Mouse (Mus musculus) heart, postnatal 0 days (tissue): Measurements from ENCODE around the gene Ddx58. TPM values are rescaled to one million over a fixed set of nuclear protein-coding genes. Genes with fewer than 3 reads are reported as not detected.
A peak's percentile ranks its signal among the peaks of the same experiment; 100 is the strongest.

Experiments used
- ATAC-seq: fragments of 200-750 bp; cut with Nextera tagmentation; 2 replicates; pipeline ENCODE4 v1.8.0; 2017; ENCODE audit warnings: low read depth, moderate number of reproducible peaks, moderate library complexity; ENCODE audit not compliant: insufficient read depth
- DNase-seq: peaks from one replicate; pipeline ENCODE4 v3.0.0-alpha.2; 2016; ENCODE audit warnings: low spot score
- H3K27ac ChIP-seq: fragments of 300-500 bp; sonication (generic); 2 replicates; pipeline ENCODE4 v1.5.1; 2014; ENCODE audit warnings: low read depth, mild to moderate bottlenecking
- H3K27me3 ChIP-seq: fragments of 300-500 bp; sonication (generic); 2 replicates; pipeline ENCODE4 v1.6.1; 2014; ENCODE audit warnings: low read length, mixed read lengths; ENCODE audit not compliant: control insufficient read depth, insufficient read depth
- H3K36me3 ChIP-seq: fragments of 300-500 bp; sonication (generic); replicated peaks from 2 replicates; pipeline ENCODE4 v1.6.1; 2014; ENCODE audit warnings: low read length, mixed read lengths; ENCODE audit not compliant: control insufficient read depth, insufficient read depth
- H3K4me1 ChIP-seq: fragments of 300-500 bp; sonication (generic); 2 replicates; pipeline ENCODE4 v1.6.1; 2014; ENCODE audit warnings: antibody characterized with exemption; ENCODE audit not compliant: control insufficient read depth, insufficient read depth
- H3K4me2 ChIP-seq: fragments of 300-500 bp; sonication (generic); 2 replicates; pipeline ENCODE4 v1.6.1; 2014; ENCODE audit warnings: low read depth, mild to moderate bottlenecking, low read length, moderate library complexity
- H3K4me3 ChIP-seq: fragments of 300-500 bp; sonication (generic); 2 replicates; pipeline ENCODE4 v1.5.1; 2014; ENCODE audit warnings: low read depth, low read length
- H3K9ac ChIP-seq: fragments of 300-500 bp; sonication (generic); replicated peaks from 2 replicates; pipeline ENCODE4 v1.6.1; 2014; ENCODE audit warnings: low read depth, low read length, mixed read lengths
- H3K9me3 ChIP-seq: fragments of 300-500 bp; sonication (generic); replicated peaks from 2 replicates; pipeline ENCODE4 v1.6.1; 2016; ENCODE audit warnings: low read length; ENCODE audit not compliant: control insufficient read depth
- CTCF ChIP-seq: IDR thresholded peaks from 2 replicates; pipeline ENCODE4 v1.5.1; 2016; ENCODE audit warnings: antibody characterized with exemption, control low read depth, low read depth
- EP300 ChIP-seq: IDR thresholded peaks from 2 replicates; pipeline ENCODE4 v1.6.1; 2016; ENCODE audit warnings: antibody characterized with exemption, low read depth
- WGBS: fragments of 180-500 bp; shearing (Covaris S2); extraction: QIAGEN DNeasy Blood & Tissue Kit; methylation state at CpG from one replicate; pipeline ENCODE4 v1.1.7; 2014; 5-methylcytosine and 5-hydroxymethylcytosine counted together
- polyA plus RNA-seq: library from polyadenylated mRNA; unstranded; fragments of >200 nt; fragmentation: Nextera tagmentation; extraction: Ambion mirVana; gene quantifications from 2 replicates; pipeline ENCODE4 v1.2.1, GENCODE M21; 2015
- total RNA-seq: library from RNA; depleted of rRNA; stranded (reverse); fragments of >200 nt; gene quantifications from 2 replicates; pipeline ENCODE4 v1.2.3, GENCODE M21; 2014; ENCODE audit warnings: low replicate concordance

Gene Ddx58
- total and polyA plus RNA-seq, 2 experiments from 2014 or later: 6.7 to 17.5 TPM

DNA sequence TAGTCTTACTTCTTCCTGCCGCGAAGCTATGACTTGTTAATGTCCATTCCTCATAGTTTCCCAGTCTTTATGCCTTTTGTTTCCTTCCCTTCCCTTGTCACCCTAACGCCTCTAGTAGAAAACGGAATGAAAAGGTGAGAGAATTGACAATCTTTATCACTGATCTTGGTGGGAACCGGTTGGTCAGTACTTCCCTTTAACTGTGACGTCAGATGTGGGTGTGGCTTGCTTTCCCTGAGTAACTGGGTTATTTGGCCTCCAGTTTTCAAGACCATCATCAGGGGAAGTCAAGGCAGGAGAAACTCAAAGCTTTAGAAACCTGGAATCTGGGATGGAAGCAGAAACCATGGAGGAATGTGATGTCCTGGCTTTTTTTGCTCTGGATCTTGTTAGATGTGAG lies 2.3 kb upstream of the Ddx58 start:
- Histone ChIP-seq H3K27me3 (no peaks in the 10 kb centered on the region), H3K4me1 (peaks cover 4% of the 10 kb centered on the region), H3K4me2 (no peak overlapping the region), H3K9me3 (no peaks in the 10 kb centered on the region), H3K27ac (no peak overlapping the region), H3K4me3 (no peak overlapping the region), H3K36me3 (no peaks in the 10 kb centered on the region; the same call in 1 of the 2 replicates), H3K9ac (no peak overlapping the region)
- TF ChIP-seq EP300 (no peak), CTCF (no peak)
- no peak for ATAC-seq
- whole genome bisulfite sequencing: 49% methylated on average over 6 of the region's 6 CpGs
- no peak for DNase-seq

GRCm38 (mm10) chr4:40240272-40240744 lies 680 bp upstream of the Ddx58 start:
- ATAC-seq (no peak), DNase-seq (no peak)
- H3K27me3 ChIP-seq: no peaks in the 10 kb centered on the region
- TF ChIP-seq CTCF (no peak), EP300 (no peak)
- peak overlapping the region; percentile 86 for H3K4me3 ChIP-seq
- WGBS: 63% methylated on average over 5 of the region's 5 CpGs
- H3K9ac ChIP-seq: peak overlapping the region; percentile 74; the same call in 1 of the 2 replicates
- H3K36me3 ChIP-seq: no peaks in the 10 kb centered on the region; the same call in 1 of the 2 replicates
- peak overlapping the region; percentile 94 for H3K4me2 ChIP-seq
- H3K4me1 ChIP-seq: peaks cover 4% of the 10 kb centered on the region
- H3K27ac ChIP-seq: peak overlapping the region; percentile 88
- no peaks in the 10 kb centered on the region for H3K9me3 ChIP-seq

- no peaks in the 10 kb centered on the region for H3K27me3 ChIP-seq
- peaks cover 3% of the 10 kb centered on the region; the same call in 1 of the 2 replicates for H3K36me3 ChIP-seq
- peak overlapping the region; percentile 88 for H3K27ac ChIP-seq
- H3K9me3 ChIP-seq: no peaks in the 10 kb centered on the region
- 1% methylated on average over 17 of the region's 17 CpGs for WGBS
- peak overlapping the region; percentile 86 for H3K4me3 ChIP-seq
- peak overlapping the region; percentile 74 for H3K9ac ChIP-seq
- peaks cover 4% of the 10 kb centered on the region for H3K4me1 ChIP-seq
- TF ChIP-seq EP300 (no peak), CTCF (no peak)
- peak overlapping the region; percentile 94 for H3K4me2 ChIP-seq
- DNase-seq (peak; percentile 62), ATAC-seq (peak; percentile 82)
These were observed 882 bp downstream of the Ddx58 start for GRCm38 (mm10) chr4:40238483-40239408.

DNA sequence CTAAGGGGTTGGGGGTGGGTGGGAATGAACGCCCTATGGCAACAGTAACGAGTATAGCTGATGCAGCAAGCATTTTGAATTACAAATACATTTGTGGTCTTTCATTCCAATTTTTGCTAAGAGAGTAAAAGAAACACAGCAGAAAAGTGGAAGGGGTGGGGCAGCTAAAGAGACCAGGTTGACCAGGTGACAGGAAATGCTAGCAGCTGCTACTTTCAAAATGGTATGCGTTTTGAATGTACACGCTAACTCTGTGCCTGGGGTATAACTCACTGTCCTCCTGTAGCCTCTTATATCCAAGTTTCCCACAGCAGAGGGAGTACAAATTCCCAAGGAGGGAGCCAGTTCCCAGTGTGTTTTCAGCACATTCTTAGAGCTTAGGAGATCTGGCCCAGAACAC lies 2.8 kb downstream of the Ddx58 start:
- Histone ChIP-seq H3K9ac (no peak overlapping the region), H3K4me2 (no peak overlapping the region), H3K36me3 (peaks cover 9% of the 10 kb centered on the region; the same call in 1 of the 2 replicates), H3K27ac (no peak overlapping the region), H3K4me1 (peaks cover 4% of the 10 kb centered on the region), H3K27me3 (no peaks in the 10 kb centered on the region), H3K9me3 (no peaks in the 10 kb centered on the region), H3K4me3 (no peak overlapping the region)
- WGBS: 76% methylated on average over 4 of the region's 4 CpGs
- TF ChIP-seq EP300 (no peak), CTCF (no peak)
- ATAC-seq (no peak), DNase-seq (no peak)

DNA sequence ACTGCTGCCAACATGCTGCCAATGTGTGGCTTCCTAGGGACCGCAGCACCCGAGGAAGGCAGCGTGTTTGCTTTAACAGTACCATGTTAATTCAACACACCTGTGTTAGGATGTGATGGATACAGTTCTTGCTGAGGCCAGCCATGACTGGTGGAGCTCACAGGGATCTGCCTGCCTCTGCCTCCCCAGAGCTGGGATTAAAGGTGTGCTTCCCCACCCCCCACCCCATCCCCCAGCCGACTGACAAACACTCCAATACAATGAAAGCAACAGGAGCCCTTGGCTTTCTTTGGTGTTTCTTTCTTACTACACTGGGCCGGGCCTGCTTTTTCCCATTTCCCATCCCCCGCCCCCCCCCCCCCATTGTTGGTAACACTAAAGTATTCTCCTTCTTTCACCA lies 5.4 kb downstream of the Ddx58 start:
- H3K27me3 ChIP-seq: no peaks in the 10 kb centered on the region
- no peak for ATAC-seq
- TF ChIP-seq CTCF (no peak), EP300 (no peak)
- H3K9ac ChIP-seq: no peak overlapping the region
- no peak overlapping the region for H3K4me3 ChIP-seq
- no peak overlapping the region for H3K27ac ChIP-seq
- no peak overlapping the region for H3K4me2 ChIP-seq
- H3K36me3 ChIP-seq: peaks cover 9% of the 10 kb centered on the region; the same call in 1 of the 2 replicates
- H3K9me3 ChIP-seq: no peaks in the 10 kb centered on the region
- WGBS: 77% methylated on average over 6 of the region's 6 CpGs
- DNase-seq: no peak
- H3K4me1 ChIP-seq: peaks cover 4% of the 10 kb centered on the region
